Mouse (Mus musculus): ENCODE data around the gene 1700092M07Rik. TPM values are rescaled to one million over a fixed set of nuclear protein-coding genes. Genes with fewer than 3 reads are reported as not detected.

Gene 1700092M07Rik
- total RNA-seq, 4 experiments from 2014 or later = 2.0 to 3.3 (median 2.4) TPM; not detected in 1

GRCm38 (mm10) chr19:8790171-8790570 lies 49.7 kb downstream of the 1700092M07Rik start:
- no peak for DNase-seq (ENCODE audit: low spot score in 2 of 2)

Small RNAs within 50 kb of the gene (microRNA-seq; reads per million reads assigned to microRNA genes)
- gene Mir6992 = 0 reads per million in 2 experiments

Other genes starting within 250 kb of the 1700092M07Rik start
- 10 to 100 TPM; 10.6 to 12.2 (median 11.5) TPM for gene Slc22a8, start 149.5 kb upstream of the 1700092M07Rik start, total RNA-seq (2022)
- 1 to 10 TPM; 3.5 to 4.4 (median 4.1) TPM for gene Slc22a6, start 122.7 kb upstream of the 1700092M07Rik start, total RNA-seq (2022)
- gene Chrm1, start 76.9 kb upstream of the 1700092M07Rik start, total RNA-seq (2022) = 100 to 1,000 TPM; 160 to 164 (median 161) TPM
- 100 to 1,000 TPM; 157 to 169 (median 162) TPM for gene Slc3a2, start 17.3 kb upstream of the 1700092M07Rik start, total RNA-seq (2022)
- 10 to 100 TPM; 44.0 to 45.3 (median 44.3) TPM for gene Wdr74, start 4.9 kb upstream of the 1700092M07Rik start, total RNA-seq (2022)
- 10 to 100 TPM; 65.3 to 91.2 (median 76.1) TPM for gene Stx5a, start 695 bp downstream of the 1700092M07Rik start, total RNA-seq (2022)
- 100 to 1,000 TPM in 2 of 4 experiments, 10 to 100 TPM in 2; 80.5 to 120 (median 102) TPM for gene Nxf1, start 16.4 kb downstream of the 1700092M07Rik start, total RNA-seq (2022)
- 10 to 100 TPM; 61.3 to 77.8 (median 72.8) TPM for gene Tmem223, start 30.3 kb downstream of the 1700092M07Rik start, total RNA-seq (2022)
- gene Tmem179b, start 33.7 kb downstream of the 1700092M07Rik start, total RNA-seq (2022) = 10 to 100 TPM; 10.1 to 17.5 (median 13.1) TPM
- gene Taf6l, start 45.7 kb downstream of the 1700092M07Rik start, total RNA-seq (2022) = 10 to 100 TPM; 14.7 to 20.1 (median 18.2) TPM
- 100 to 1,000 TPM; 101 to 122 (median 109) TPM for gene Polr2g, start 57.9 kb downstream of the 1700092M07Rik start, total RNA-seq (2022)
- gene Zbtb3, start 61.8 kb downstream of the 1700092M07Rik start, total RNA-seq (2022) = 1 to 10 TPM; 5.2 to 7.9 (median 5.4) TPM
- 10 to 100 TPM; 36.4 to 45.1 (median 40.1) TPM for gene Ttc9c, start 78.6 kb downstream of the 1700092M07Rik start, total RNA-seq (2022)
- 100 to 1,000 TPM; 113 to 126 (median 120) TPM for gene Hnrnpul2, start 79.3 kb downstream of the 1700092M07Rik start, total RNA-seq (2022)
- not detected for gene AC129217.1, start 89.1 kb downstream of the 1700092M07Rik start, total RNA-seq (2022)
- 100 to 1,000 TPM in 3 of 4 experiments, 10 to 100 TPM in 1; 98.1 to 115 (median 106) TPM for gene Bscl2, start 96.7 kb downstream of the 1700092M07Rik start, total RNA-seq (2022)
- gene Gng3, start 98.5 kb downstream of the 1700092M07Rik start, total RNA-seq (2022) = 100 to 1,000 TPM; 125 to 148 (median 143) TPM
- under 1 TPM; 0.45 to 0.74 (median 0.55) TPM for gene Lrrn4cl, start 110.0 kb downstream of the 1700092M07Rik start, total RNA-seq (2022)
- 100 to 1,000 TPM in 2 of 4 experiments, 10 to 100 TPM in 2; 87.8 to 123 (median 106) TPM for gene Ubxn1, start 130.8 kb downstream of the 1700092M07Rik start, total RNA-seq (2022)
- gene Uqcc3, start 140.2 kb downstream of the 1700092M07Rik start, total RNA-seq (2022) = 10 to 100 TPM; 23.4 to 37.2 (median 29.5) TPM
- 10 to 100 TPM in 1 of 4 experiments, 1 to 10 TPM in 3; 4.9 to 10.4 (median 6.0) TPM for gene Lbhd1, start 143.0 kb downstream of the 1700092M07Rik start, total RNA-seq (2022)
- gene Gm49403, start 143.2 kb downstream of the 1700092M07Rik start, total RNA-seq (2022) = not detected
- 10 to 100 TPM; 22.7 to 32.0 (median 26.5) TPM for gene 1810009A15Rik, start 148.1 kb downstream of the 1700092M07Rik start, total RNA-seq (2022)
- gene Gm49416, start 148.2 kb downstream of the 1700092M07Rik start, total RNA-seq (2022) = 1 to 10 TPM in 2 of 4 experiments, not detected in 2; 1.4 to 1.8 TPM
- gene Ints5, start 152.3 kb downstream of the 1700092M07Rik start, total RNA-seq (2022) = 10 to 100 TPM; 24.0 to 26.1 (median 24.4) TPM
- gene Ganab, start 157.4 kb downstream of the 1700092M07Rik start, total RNA-seq (2022) = 100 to 1,000 TPM; 109 to 125 (median 119) TPM
- gene B3gat3, start 179.7 kb downstream of the 1700092M07Rik start, total RNA-seq (2022) = 100 to 1,000 TPM; 161 to 167 (median 162) TPM
- gene Rom1, start 188.6 kb downstream of the 1700092M07Rik start, total RNA-seq (2022) = 1 to 10 TPM; 5.0 to 8.6 (median 6.4) TPM
- 10 to 100 TPM; 14.1 to 17.4 (median 15.3) TPM for gene Eml3, start 188.8 kb downstream of the 1700092M07Rik start, total RNA-seq (2022)
- 10 to 100 TPM; 53.7 to 66.5 (median 56.2) TPM for gene Mta2, start 201.2 kb downstream of the 1700092M07Rik start, total RNA-seq (2022)
- 10 to 100 TPM; 21.5 to 22.2 (median 21.9) TPM for gene Tut1, start 213.1 kb downstream of the 1700092M07Rik start, total RNA-seq (2022)
- 100 to 1,000 TPM; 223 to 248 (median 236) TPM for gene Eef1g, start 226.3 kb downstream of the 1700092M07Rik start, total RNA-seq (2022)
- gene Ahnak, start 248.6 kb downstream of the 1700092M07Rik start, total RNA-seq (2022) = 10 to 100 TPM; 27.0 to 32.2 (median 29.0) TPM

All from layer of hippocampus, adult 8-10 months (tissue).